Mouse (Mus musculus) lung, postnatal 0 days (tissue): ENCODE measurements around the gene Clk4. TPM values are rescaled to one million over a fixed set of nuclear protein-coding genes. Genes with fewer than 3 reads are reported as not detected.

Experiments used
- ATAC-seq: fragments of 200-750 bp; cut with Nextera tagmentation; 2 replicates; pipeline ENCODE4 v1.8.0; 2017; ENCODE audit warnings: moderate library complexity
- DNase-seq: peaks from one replicate; pipeline ENCODE4 v3.0.0-alpha.2; 2016; ENCODE audit warnings: low spot score
- H3K27ac ChIP-seq: fragments of 300-500 bp; sonication (generic); 2 replicates; pipeline ENCODE4 v1.5.1; 2014; ENCODE audit warnings: antibody characterized with exemption, mild to moderate bottlenecking, low read length, mixed read lengths
- H3K27me3 ChIP-seq: fragments of 300-500 bp; sonication (generic); replicated peaks from 2 replicates; pipeline ENCODE4 v1.6.1; 2014; ENCODE audit warnings: low read length, mixed read lengths; ENCODE audit not compliant: insufficient read depth
- H3K36me3 ChIP-seq: fragments of 300-500 bp; sonication (generic); 2 replicates; pipeline ENCODE4 v1.6.1; 2014; ENCODE audit warnings: low read length, mixed read lengths; ENCODE audit not compliant: insufficient read depth
- H3K4me1 ChIP-seq: fragments of 300-500 bp; sonication (generic); 2 replicates; pipeline ENCODE4 v1.6.1; 2014; ENCODE audit warnings: antibody characterized with exemption, low read depth, low read length, mixed read lengths; ENCODE audit not compliant: insufficient read depth
- H3K4me2 ChIP-seq: fragments of 300-500 bp; sonication (generic); replicated peaks from 2 replicates; pipeline ENCODE4 v1.6.1; 2014; ENCODE audit warnings: low read depth, mild to moderate bottlenecking, low read length, moderate library complexity, mixed read lengths
- H3K4me3 ChIP-seq: fragments of 300-500 bp; sonication (generic); 2 replicates; pipeline ENCODE4 v1.5.1; 2014; ENCODE audit warnings: low read depth, low read length
- H3K9ac ChIP-seq: fragments of 300-500 bp; sonication (generic); replicated peaks from 2 replicates; pipeline ENCODE4 v1.6.1; 2014; ENCODE audit warnings: low read depth, mild to moderate bottlenecking
- H3K9me3 ChIP-seq: fragments of 300-500 bp; sonication (generic); 2 replicates; pipeline ENCODE4 v1.6.1; 2016; ENCODE audit warnings: low read length, mixed read lengths
- CTCF ChIP-seq: IDR thresholded peaks from 2 replicates; pipeline ENCODE4 v1.5.1; 2016; ENCODE audit warnings: antibody characterized with exemption, mild to moderate bottlenecking
- EP300 ChIP-seq: IDR thresholded peaks from 2 replicates; pipeline ENCODE4 v1.6.1; 2016; ENCODE audit warnings: antibody characterized with exemption, mild to moderate bottlenecking, control low read depth
- WGBS: fragments of 180-500 bp; shearing (Covaris S2); extraction: QIAGEN DNeasy Blood & Tissue Kit; methylation state at CpG from one replicate; pipeline ENCODE4 v1.1.7; 2014; 5-methylcytosine and 5-hydroxymethylcytosine counted together
- polyA plus RNA-seq: library from polyadenylated mRNA; unstranded; fragments of >200 nt; fragmentation: Nextera tagmentation; extraction: Ambion mirVana; gene quantifications from 2 replicates; pipeline ENCODE4 v1.2.1, GENCODE M21; 2015

The Clk4 gene
- polyA plus RNA-seq, 1 experiment from 2014 or later, result 101 TPM

- Histone ChIP-seq H3K36me3 (no peaks in the 10 kb centered on the region), H3K27ac (no peak overlapping the region), H3K4me1 (no peaks in the 10 kb centered on the region), H3K9ac (no peak overlapping the region), H3K4me2 (no peak overlapping the region), H3K4me3 (no peak overlapping the region), H3K9me3 (no peaks in the 10 kb centered on the region), H3K27me3 (no peaks in the 10 kb centered on the region)
- ATAC-seq (no peak), DNase-seq (no peak)
- 84% methylated on average over 2 of the region's 2 CpGs for WGBS
- no peak for TF ChIP-seq CTCF
- no peak for TF ChIP-seq EP300
Observed at GRCm38 (mm10) chr11:51242897-51243296, 18.6 kb upstream of the Clk4 start.

DNA sequence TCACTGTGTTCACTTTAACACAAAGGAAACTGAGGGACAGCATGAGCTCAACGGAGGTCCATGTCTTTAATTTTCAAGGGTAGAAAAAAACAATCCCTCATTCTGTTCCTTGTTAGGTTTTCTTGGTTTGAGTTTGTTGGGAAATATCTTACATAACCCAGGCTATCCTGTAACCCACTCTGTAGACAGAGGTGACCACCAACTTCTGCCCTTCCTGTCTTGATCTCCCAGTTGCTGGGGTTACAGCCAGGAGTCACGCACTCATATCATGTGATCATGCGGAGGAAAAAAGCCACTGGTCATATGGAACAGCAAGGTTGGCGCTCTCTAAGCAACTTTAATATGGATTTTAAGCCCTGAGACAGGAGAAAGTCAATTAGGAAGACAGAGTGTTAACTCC, 4.5 kb upstream of the Clk4 start:
- WGBS, result 83% methylated on average over 4 of the region's 4 CpGs
- Histone ChIP-seq H3K9me3 (no peaks in the 10 kb centered on the region), H3K4me2 (no peak overlapping the region), H3K9ac (no peak overlapping the region), H3K4me3 (no peak overlapping the region), H3K27me3 (no peaks in the 10 kb centered on the region), H3K36me3 (no peaks in the 10 kb centered on the region), H3K4me1 (no peaks in the 10 kb centered on the region), H3K27ac (no peak overlapping the region)
- no peak for ATAC-seq
- TF ChIP-seq CTCF (no peak), EP300 (no peak)
- DNase-seq, result no peak

GRCm38 (mm10) chr11:51262342-51263285, 1.1 kb downstream of the Clk4 start, which contains the start of gene BC049762:
TSS of gene BC049762 (minus strand) at chr11:51263046.
- WGBS, result 7% methylated on average over 56 of the region's 57 CpGs
- no peaks in the 10 kb centered on the region for H3K36me3 ChIP-seq
- DNase-seq (peak; percentile 99), ATAC-seq (peak; percentile 97)
- peak within 1 kb of the TSS; percentile 96 for H3K9ac ChIP-seq
- peak within 1 kb of the TSS; percentile 97 for H3K4me3 ChIP-seq
- H3K9me3 ChIP-seq, result no peaks in the 10 kb centered on the region
- no peaks in the 10 kb centered on the region for H3K27me3 ChIP-seq
- H3K4me2 ChIP-seq, result peak within 1 kb of the TSS; percentile 84
- H3K4me1 ChIP-seq, result peaks cover 8% of the 10 kb centered on the region; the same call in 1 of the 2 replicates
- TF ChIP-seq CTCF (peak; percentile 60), EP300 (no peak)
- peak within 1 kb of the TSS; percentile 94 for H3K27ac ChIP-seq

DNA sequence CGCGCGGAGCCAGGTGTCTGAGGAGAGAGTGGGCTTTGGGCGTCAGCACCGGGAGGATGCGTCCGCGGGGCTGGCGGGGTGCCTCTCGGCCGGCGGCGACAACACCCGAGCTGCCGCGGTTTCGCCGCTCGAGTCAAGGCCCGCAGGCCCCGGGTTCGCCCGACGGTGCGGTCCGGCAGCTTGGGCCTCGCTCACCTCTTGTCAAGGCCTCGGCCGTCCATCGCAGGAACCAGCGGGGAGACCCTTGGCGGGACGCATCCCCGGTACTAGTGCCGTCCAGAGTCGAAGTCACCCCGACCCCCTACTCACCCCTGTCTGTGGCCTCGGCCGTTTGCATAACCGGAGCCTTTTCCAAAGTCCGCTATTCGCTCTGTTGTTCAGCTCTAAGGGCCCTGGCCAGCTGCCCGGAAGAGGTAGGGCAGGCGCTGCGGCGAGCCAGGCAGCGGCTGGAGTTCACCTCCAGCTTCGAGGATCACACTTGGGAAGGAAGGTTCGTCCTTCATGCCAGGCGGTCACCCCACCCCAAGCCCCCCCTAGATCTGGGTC, 1.8 kb downstream of the Clk4 start:
- DNase-seq, result peak; percentile 78

GRCm38 (mm10) chr11:51264352-51264751, 2.8 kb downstream of the Clk4 start:
- peak overlapping the region; percentile 97 for H3K4me3 ChIP-seq
- ATAC-seq, result peak; percentile 47
- no peaks in the 10 kb centered on the region for H3K36me3 ChIP-seq
- peak overlapping the region; percentile 84 for H3K4me2 ChIP-seq
- 7% methylated on average over 6 of the region's 6 CpGs for WGBS
- no peak overlapping the region for H3K9ac ChIP-seq
- no peaks in the 10 kb centered on the region for H3K9me3 ChIP-seq
- H3K27ac ChIP-seq, result peak overlapping the region; percentile 94
- no peaks in the 10 kb centered on the region for H3K27me3 ChIP-seq
- H3K4me1 ChIP-seq, result peaks cover 8% of the 10 kb centered on the region; the same call in 1 of the 2 replicates
- TF ChIP-seq CTCF (no peak), EP300 (no peak)
- peak; percentile 95 for DNase-seq

More for the DNA sequence above, 1.8 kb downstream of the Clk4 start:
- TF ChIP-seq EP300, result no peak
- no peak for TF ChIP-seq CTCF
- H3K4me1 ChIP-seq, result peaks cover 8% of the 10 kb centered on the region; the same call in 1 of the 2 replicates
- H3K4me3 ChIP-seq, result peak overlapping the region; percentile 97
- peak overlapping the region; percentile 96 for H3K9ac ChIP-seq
- H3K27me3 ChIP-seq, result no peaks in the 10 kb centered on the region
- H3K27ac ChIP-seq, result peak overlapping the region; percentile 94
- no peaks in the 10 kb centered on the region for H3K36me3 ChIP-seq
- WGBS, result under 1% methylated on average over 50 of the region's 50 CpGs
- peak overlapping the region; percentile 84 for H3K4me2 ChIP-seq
- ATAC-seq, result peak; percentile 45
- no peaks in the 10 kb centered on the region for H3K9me3 ChIP-seq

DNA sequence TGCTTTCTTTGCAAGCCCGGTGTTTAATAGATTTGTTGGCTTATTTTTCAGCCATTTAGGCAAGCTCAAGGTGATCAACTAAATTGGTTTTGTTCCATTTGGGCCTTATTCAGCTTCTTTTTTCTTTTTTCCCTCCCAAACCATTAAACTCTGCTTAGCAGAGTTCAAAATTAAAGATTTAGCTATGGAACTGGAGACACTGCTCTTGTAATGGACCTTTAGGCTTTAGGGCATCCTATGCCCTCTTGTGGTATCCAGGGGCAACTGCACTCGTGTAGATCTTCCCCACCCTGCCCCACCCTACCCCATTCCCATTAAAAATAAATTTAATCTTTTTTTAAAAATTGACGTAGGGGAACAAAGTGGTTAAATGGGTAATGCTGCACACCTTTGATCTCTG, 3.8 kb downstream of the Clk4 start:
- H3K36me3 ChIP-seq, result no peaks in the 10 kb centered on the region
- no peak for TF ChIP-seq EP300
- peak; percentile 68 for TF ChIP-seq CTCF
- no peaks in the 10 kb centered on the region for H3K9me3 ChIP-seq
- DNase-seq (peak; percentile 74), ATAC-seq (no peak)
- H3K27ac ChIP-seq, result no peak overlapping the region
- H3K27me3 ChIP-seq, result no peaks in the 10 kb centered on the region
- peaks cover 8% of the 10 kb centered on the region; the same call in 1 of the 2 replicates for H3K4me1 ChIP-seq
- H3K9ac ChIP-seq, result no peak overlapping the region
- H3K4me3 ChIP-seq, result no peak overlapping the region
- WGBS, result 41% methylated on average over 3 of the region's 3 CpGs
- peak overlapping the region; percentile 84; the same call in 1 of the 2 replicates for H3K4me2 ChIP-seq
